Mouse (Mus musculus): Measurements from ENCODE around the gene Scn8a. TPM values are rescaled to one million over a fixed set of nuclear protein-coding genes. Genes with fewer than 3 reads are reported as not detected.

The Scn8a gene
- polyA plus RNA-seq, 2 experiments from 2014 or later: 0.29 to 0.32 TPM

GRCm38 (mm10) chr15:101044531-101044930, 174.9 kb downstream of the Scn8a start:
- ATAC-seq: no peak

DNA sequence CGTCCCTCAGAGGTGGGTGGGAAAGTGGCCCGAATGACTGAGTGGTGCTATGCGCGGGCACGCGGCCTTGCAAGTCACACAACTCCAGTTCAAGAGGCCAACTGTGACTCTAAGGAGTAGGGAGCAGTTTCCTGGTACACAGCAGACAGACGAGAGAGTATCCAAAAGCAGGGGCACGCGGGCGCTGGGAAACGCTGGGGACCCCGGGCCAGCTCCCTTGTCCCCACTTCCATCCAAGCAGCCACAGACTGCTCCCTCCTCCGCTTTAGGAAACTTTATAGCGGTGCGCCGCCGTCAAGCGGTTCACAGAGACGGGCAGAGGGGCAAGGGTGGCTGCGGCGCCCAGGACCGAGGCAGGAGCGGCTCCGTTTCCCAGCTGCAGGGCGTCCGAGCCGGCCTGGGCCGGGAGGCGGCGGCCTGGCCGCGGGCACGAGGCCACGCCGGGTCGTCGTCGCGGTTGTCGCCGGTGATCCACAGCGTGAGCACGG, 176.4 kb downstream of the Scn8a start:
- ATAC-seq: no peak

DNA sequence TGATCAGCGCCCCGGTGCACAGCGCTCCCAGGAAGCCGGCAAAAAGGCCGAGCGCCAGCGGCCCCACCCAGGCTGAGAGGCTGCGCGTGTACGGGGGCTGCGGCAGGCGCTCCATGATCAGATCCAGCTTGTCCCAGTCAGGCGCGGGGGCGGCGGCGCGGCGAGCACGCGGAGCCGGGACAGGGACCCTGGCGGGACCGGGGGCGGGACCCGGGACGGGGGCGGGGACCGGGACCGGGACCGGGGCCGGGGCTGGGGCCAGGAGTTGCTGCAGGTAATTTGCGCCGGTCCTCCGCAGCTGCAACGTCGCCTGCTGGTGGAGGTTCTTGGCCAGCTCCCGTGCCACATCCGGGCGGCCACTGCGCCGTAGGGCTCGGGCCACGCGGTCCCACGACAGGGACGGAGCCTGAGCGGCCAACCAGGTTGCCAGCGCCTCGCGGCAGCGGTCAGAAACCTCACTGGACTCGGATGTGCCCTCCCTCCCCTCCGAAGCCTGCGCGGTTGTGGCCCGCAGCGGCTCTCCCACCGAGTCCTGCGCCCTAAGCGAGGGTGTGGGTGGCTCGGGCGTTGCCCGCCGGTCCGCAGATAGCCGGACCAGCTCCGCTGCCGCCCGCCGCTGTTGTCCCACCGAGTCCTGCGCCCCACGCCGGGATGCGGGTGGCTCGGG, 177.0 kb downstream of the Scn8a start:
- ATAC-seq: no peak

- no peak for ATAC-seq
Observed at GRCm38 (mm10) chr15:101047194-101047555, 177.5 kb downstream of the Scn8a start, which contains the start of gene Gm47841. TSS of gene Gm47841 (minus strand) at chr15:101047397.

- no peak for ATAC-seq
Observed at GRCm38 (mm10) chr15:101048338-101048896, 178.8 kb downstream of the Scn8a start.

- no peak for ATAC-seq
Observed at GRCm38 (mm10) chr15:101051869-101052268, 182.2 kb downstream of the Scn8a start.

DNA sequence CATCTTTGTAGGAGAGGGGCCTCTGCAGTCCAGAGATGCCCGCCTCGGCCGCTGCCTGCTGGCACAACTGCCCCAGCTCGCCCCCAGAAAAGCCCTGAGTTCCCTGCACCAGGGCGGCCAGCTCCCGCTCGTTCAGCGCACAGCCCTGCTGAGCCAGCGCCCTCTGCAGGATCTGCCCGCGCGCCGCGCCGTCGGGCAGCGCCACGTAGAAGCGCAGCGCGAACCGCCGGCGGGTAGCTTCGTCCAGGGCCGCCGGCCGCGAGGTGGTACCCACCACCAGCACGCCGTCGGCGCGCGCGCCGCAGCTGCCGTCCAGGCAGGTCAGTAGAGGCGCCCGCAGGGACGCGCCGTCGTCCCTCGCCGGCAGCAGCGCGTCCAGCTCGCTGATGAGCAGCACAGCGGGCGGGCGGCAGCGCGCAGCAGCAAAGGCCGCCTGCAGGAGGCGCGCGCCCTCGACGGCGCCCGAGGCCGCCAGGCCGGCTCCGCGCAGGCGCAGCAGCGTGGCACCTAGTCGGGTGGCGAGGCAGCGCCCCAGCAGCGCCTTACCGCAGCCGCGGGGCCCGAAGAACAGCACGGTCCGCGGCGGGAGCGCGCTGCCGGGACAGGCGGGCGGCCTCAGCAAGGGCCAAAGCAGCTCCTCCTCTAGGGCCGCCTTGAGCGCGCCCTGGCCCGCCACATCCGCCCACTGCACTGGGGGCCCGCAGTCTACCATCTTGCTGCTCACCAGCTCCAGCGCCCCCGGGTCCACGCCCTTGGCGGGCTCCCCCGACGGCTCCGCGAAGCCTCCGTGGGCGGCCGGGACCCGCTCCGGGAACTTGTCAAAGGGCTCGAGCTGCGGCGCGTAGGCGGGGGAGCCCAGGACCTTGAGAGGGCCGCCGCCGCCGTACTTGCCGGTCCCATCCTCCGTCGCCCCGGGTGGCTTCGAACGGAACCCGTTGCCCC, 183.2 kb downstream of the Scn8a start:
- no peak for ATAC-seq

DNA sequence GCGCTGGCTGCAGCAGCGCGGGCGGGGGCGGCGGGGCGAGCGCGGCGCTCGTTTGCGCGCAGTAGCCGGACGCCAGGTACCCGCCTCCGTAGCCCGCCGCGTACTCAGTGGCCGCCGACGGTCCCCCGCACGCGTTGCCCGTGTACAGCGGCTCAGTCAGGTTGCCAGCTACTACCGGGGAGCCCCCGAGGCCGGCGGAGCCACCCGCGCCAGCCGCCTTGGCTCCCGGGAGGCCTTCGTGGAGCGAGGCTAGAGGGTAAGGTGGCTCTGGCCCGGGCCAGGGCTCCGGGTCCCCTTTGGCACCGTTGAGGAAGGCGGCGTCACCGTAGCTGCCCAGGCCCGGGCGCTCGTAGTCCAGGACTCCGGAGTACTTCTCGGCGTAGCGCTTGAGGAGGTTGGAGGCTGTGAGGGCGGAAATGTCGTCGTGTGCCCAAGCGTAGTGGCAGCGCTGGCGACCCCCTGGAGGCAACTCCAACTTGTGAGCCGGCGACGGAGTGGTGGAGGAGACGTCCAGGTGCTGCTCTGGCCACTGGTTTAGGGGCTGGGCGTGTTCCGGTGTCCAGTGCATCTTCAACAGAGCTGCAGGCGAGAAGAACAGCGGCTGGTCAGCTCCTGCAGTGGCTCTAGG, 184.3 kb downstream of the Scn8a start:
- no peak for ATAC-seq

GRCm38 (mm10) chr15:101054541-101054940, 184.9 kb downstream of the Scn8a start:
- no peak for ATAC-seq

GRCm38 (mm10) chr15:101056225-101056624, 186.6 kb downstream of the Scn8a start:
- ATAC-seq: no peak

- ATAC-seq: no peak
Observed at GRCm38 (mm10) chr15:101059570-101060279, 190.1 kb downstream of the Scn8a start.

DNA sequence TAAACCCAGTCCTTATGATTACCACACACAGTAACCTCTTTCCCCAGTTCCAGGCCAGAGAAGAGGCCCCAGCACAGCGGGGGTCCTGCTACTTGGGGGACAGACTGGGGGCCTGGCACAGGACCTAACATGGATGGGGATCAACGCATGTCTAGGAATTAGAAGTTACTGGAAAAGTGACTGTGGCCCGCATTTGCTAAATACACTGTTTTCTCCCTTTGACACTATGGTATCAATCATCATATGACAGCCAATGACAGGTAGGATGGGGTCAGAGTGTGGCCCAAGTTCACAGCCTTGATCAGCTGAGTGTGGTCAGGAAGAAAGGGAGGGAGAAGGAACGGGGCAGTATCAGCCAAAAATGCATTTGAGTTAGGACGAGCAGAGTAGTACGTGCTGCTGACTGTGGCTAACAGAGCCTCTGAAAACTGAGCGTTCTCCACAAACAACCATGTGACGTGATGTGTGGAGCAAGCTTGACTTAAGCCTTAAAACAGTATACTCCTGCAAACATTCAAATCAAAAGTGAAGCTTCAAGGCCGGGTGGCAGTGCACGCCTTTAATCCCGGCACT, 190.7 kb downstream of the Scn8a start:
- ATAC-seq: no peak

- no peak for ATAC-seq
Observed at GRCm38 (mm10) chr15:101065069-101065468, 195.4 kb downstream of the Scn8a start.

DNA sequence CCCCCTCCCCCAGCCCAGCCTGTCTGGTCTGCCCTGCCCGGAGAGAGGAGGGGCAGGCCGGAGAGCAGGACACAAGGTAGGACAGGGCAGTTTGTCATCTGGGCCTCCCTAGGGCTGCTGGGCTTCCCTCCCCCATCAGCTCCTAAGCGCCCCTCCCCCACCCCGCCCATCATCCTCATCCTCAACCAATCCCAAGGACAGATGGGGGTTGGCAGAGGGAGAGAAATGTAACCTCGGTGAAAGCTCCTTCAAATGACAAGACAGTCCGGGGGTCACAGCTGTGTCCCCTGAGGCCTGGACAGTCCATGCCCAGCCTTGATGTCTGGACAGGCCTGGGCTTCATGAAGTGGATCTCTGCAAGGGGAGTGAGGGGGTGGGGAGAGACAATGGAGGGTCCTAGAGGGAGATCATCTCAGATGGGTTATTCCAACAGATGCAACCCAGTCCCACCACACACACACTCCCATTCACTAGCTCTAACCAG, 196.7 kb downstream of the Scn8a start:
- ATAC-seq: no peak

DNA sequence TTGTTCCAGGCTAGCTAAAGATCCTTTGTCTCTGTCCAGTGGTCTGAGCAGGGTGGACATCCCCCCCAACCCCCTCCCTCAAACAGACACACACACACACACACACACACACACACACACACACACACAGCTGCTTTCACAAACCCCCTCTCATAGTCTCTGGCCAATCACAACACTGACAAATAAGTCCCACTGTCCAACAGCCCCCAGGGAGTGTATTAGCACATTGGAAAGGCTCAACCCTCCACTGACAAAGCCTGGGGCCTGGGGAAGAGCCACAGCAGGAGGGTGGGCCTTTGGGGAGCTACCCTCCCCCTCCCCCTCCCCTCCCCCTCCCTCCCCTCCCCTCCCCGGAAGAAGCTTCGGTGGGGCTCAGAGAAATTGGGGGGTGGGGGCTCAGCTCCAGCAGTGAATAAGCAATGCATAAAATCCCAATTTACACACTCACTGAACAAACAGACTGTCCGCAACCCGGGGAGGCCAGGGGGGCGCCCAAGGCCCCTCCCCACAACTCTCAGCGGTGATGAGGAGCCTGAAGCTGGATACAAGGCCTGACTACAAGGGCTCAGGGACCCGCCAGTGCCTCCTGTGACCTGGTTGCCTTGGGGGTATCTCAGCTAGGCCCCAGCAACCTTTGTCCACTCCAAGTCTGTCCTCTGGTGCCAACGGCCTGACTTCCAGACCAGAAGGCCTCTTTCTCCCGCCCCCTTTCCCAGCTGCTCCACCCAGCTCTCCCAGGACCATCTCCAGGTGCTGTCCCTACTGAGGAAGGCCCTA, 197.4 kb downstream of the Scn8a start:
- no peak for ATAC-seq

- no peak for ATAC-seq
Observed at GRCm38 (mm10) chr15:101068029-101068428, 198.4 kb downstream of the Scn8a start.

- no peak for ATAC-seq
Observed at GRCm38 (mm10) chr15:101068671-101069070, 199.0 kb downstream of the Scn8a start.

DNA sequence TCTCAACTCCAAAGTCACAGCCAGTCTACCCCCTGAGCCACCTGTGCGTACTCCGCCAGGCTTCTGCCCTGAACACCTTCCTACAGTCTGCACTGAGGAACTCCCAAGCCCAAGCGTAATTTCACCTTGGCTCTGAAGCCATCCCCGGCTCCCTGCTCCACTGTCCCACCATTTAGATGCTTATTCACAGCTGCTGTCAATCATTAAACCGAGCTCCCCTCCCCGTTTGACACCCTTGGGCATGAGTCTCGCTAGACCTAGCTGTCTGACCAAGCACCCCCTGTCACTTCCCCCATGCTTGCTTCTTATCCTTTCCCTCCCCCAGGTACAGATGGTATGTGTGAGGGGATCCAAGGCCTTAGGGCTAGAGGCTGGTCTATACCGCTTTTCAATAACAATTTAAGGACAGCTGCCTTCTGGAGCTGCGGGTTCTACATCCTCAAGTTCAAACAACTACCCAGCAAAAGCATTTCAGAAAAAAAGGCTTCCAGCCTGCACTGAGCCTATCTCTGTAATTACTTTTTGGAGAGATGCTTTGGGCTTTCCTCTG, 200.1 kb downstream of the Scn8a start:
- no peak for ATAC-seq

GRCm38 (mm10) chr15:101070762-101071161, 201.1 kb downstream of the Scn8a start:
- no peak for ATAC-seq

- ATAC-seq: no peak
Observed at GRCm38 (mm10) chr15:101072736-101073135, 203.1 kb downstream of the Scn8a start.

DNA sequence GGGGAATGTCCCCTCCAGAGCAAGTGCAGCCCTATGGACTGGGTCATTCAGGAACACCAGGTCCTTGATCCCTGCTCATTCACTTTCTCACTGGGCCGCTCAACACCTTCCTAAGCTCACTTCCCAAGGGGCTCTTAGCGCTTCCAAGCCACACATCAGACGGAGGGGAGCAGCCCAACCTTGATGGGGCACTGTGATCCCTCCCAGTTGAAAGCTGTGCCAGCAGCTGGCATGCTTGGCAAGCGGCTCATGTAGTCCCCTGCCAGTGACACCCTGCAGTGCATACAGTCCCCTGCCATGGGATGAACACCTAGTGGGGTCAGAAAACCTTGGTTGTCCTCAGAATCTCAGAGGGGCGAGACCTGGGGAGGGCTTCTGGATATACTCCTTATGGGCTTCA, 204.4 kb downstream of the Scn8a start:
- no peak for ATAC-seq

All from CD4-positive, CD25-positive, alpha-beta regulatory T cell, adult 4 months (primary cell).